Mouse (Mus musculus) stomach, embryonic 16.5 days (tissue): ENCODE results near the gene Stxbp6. TPM values are rescaled to one million over a fixed set of nuclear protein-coding genes. Genes with fewer than 3 reads are reported as not detected.

Source experiments
- ATAC-seq: fragments of 200-750 bp; cut with Nextera tagmentation; 2 replicates; pipeline ENCODE4 v1.8.0; 2017; ENCODE audit warnings: moderate number of reproducible peaks, moderate TSS enrichment; ENCODE audit not compliant: insufficient read depth, low FRiP score
- H3K27ac ChIP-seq: fragments of 300-500 bp; sonication (generic); 2 replicates; pipeline ENCODE4 v1.5.1; 2014; ENCODE audit warnings: low read length
- H3K27me3 ChIP-seq: fragments of 300-500 bp; sonication (generic); 2 replicates; pipeline ENCODE4 v1.6.1; 2014; ENCODE audit warnings: low read length, control low read depth, mixed read lengths; ENCODE audit not compliant: control insufficient read depth, insufficient read depth
- H3K36me3 ChIP-seq: fragments of 300-500 bp; sonication (generic); 2 replicates; pipeline ENCODE4 v1.6.1; 2014; ENCODE audit warnings: low read length; ENCODE audit not compliant: control insufficient read depth, insufficient read depth
- H3K4me1 ChIP-seq: fragments of 300-500 bp; sonication (generic); 2 replicates; pipeline ENCODE4 v1.6.1; 2014; ENCODE audit warnings: low read length, control low read depth, mixed read lengths; ENCODE audit not compliant: control insufficient read depth, insufficient read depth
- H3K4me2 ChIP-seq: fragments of 300-500 bp; sonication (generic); 2 replicates; pipeline ENCODE4 v1.6.1; 2014; ENCODE audit warnings: low read depth, low read length, mixed read lengths
- H3K4me3 ChIP-seq: fragments of 300-500 bp; sonication (generic); replicated peaks from 2 replicates; pipeline ENCODE4 v1.5.1; 2014; ENCODE audit warnings: mild to moderate bottlenecking, low read length
- H3K9ac ChIP-seq: fragments of 300-500 bp; sonication (generic); 2 replicates; pipeline ENCODE4 v1.6.1; 2014; ENCODE audit warnings: low read length
- H3K9me3 ChIP-seq: fragments of 300-500 bp; sonication (generic); replicated peaks from 2 replicates; pipeline ENCODE4 v1.6.1; 2016; ENCODE audit warnings: low read length, control low read depth; ENCODE audit not compliant: control insufficient read depth
- polyA plus RNA-seq: library from polyadenylated mRNA; unstranded; fragments of >200 nt; fragmentation: Nextera tagmentation; extraction: Ambion mirVana; gene quantifications from 2 replicates; pipeline ENCODE4 v1.2.1, GENCODE M21; 2015

Gene Stxbp6
- polyA plus RNA-seq, 1 experiment from 2014 or later: 23.3 TPM

DNA sequence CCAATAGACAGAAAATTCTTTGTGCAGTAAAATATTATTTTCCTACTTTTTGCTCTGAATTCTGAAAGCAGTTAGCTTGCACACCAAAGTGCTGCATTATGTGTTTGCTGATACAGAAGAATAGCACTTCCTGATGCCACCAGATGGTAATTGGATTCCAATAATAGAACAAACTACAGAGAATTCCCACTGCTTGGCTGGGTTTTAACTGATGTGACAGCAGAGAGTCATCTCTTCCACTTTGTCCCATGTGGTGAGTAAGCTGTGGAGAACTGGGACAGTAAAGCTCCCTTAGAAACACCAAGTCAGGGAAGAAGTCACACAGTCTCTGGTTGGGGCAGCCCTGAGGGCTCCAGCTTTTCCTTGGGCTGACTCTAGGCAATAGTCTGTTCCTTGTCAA is 270.3 kb downstream of the Stxbp6 start:
- no peaks in the 10 kb centered on the region for H3K4me1 ChIP-seq
- H3K27ac ChIP-seq: no peak overlapping the region
- no peak overlapping the region for H3K9ac ChIP-seq
- ATAC-seq: no peak
- no peaks in the 10 kb centered on the region for H3K27me3 ChIP-seq
- H3K36me3 ChIP-seq: no peaks in the 10 kb centered on the region
- no peak overlapping the region for H3K4me3 ChIP-seq
- no peaks in the 10 kb centered on the region for H3K9me3 ChIP-seq
- H3K4me2 ChIP-seq: no peak overlapping the region
